Mouse (Mus musculus) cerebellum, adult 2 months (tissue): ENCODE measurements around the gene Irs2.

Experiments
- CTCF ChIP-seq: fragments of 200-500 bp; IDR thresholded peaks from 2 replicates; pipeline ENCODE4 v1.5.1; 2011; ENCODE audit warnings: low read depth, mild to moderate bottlenecking, control low read depth, low read length, moderate library complexity, borderline replicate concordance; ENCODE audit not compliant: insufficient read depth
- POLR2A ChIP-seq: fragments of 200-500 bp; IDR thresholded peaks from 2 replicates; pipeline ENCODE4 v1.6.1; 2011; ENCODE audit warnings: low read length, control low read depth, borderline replicate concordance; ENCODE audit not compliant: insufficient read depth

DNA sequence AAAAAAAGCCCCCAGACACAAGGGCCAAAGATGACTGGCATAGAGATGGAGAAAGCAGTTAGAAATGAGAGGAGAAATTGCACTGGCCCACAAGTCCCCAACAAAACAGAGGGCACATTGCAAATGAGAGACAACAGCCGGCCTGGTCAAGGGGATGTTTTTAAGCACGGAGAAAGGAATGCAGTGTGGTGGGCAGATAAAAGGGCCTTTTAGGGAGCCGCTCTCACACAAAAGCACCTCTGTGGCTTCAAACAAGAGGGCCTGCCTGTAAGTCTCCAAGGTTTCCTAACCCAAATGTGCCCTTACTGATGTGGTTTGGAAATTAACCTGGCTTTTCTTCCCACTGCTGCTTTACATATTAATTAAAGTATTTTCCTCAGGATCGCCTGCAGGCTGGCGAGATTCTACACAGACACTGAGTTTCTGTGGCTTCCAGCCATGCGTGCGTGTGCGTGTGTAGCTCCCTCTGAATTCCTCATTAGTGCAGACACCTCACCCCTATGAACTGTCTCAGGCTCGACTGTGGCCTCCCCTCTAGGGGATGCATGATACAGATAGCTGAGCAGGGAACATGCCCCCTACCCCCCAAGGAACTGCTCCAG is 35.3 kb downstream of the Irs2 start:
- no peak for TF ChIP-seq CTCF
- TF ChIP-seq POLR2A, result no peak
